Mouse (Mus musculus): ENCODE results near the gene Rassf3. TPM values are rescaled to one million over a fixed set of nuclear protein-coding genes. Genes with fewer than 3 reads are reported as not detected.

The Rassf3 gene
- polyA plus RNA-seq, 1 experiment from 2014 or later, result 6.0 TPM

DNA sequence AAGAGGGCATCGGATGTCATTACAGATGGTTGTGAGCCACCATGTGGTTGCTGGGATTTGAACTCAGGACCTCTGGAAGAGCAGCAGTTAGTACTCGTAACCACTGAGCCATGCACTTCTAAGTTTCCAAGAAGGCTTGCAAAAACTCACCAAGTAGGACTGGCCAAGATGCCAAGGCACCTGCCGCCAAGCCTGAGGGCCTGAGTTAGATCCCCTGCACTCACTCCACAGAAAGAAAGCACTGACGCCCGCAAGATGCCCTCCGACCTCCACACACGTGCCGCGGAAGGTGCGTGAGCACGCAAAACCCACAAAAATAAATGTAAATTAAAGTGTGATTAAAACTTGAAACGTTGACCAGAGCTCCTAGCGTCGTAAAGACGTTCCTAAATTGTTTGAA, 111.8 kb downstream of the Rassf3 start:
- peak overlapping the region; percentile 94 for H3K4me3 ChIP-seq (ENCODE audit: low read depth, low read length)
- H3K4me1 ChIP-seq (ENCODE audit: control insufficient read depth, insufficient read depth, low read length), result peaks cover 8% of the 10 kb centered on the region
- DNase-seq (ENCODE audit: low spot score, missing footprints) (no peak), ATAC-seq (ENCODE audit: low FRiP score) (peak; percentile 22; the same call in 1 of the 2 replicates)
- no peaks in the 10 kb centered on the region for H3K36me3 ChIP-seq (ENCODE audit: control insufficient read depth, insufficient read depth, low read length)
- peak overlapping the region; percentile 87 for H3K4me2 ChIP-seq
- no peak overlapping the region for H3K27ac ChIP-seq (ENCODE audit: low read depth, low read length)
- H3K27me3 ChIP-seq (ENCODE audit: control insufficient read depth, insufficient read depth, low read length), result no peaks in the 10 kb centered on the region
- WGBS, result 27% methylated on average over 15 of the region's 15 CpGs
- peak overlapping the region; percentile 51 for H3K9ac ChIP-seq (ENCODE audit: low read length)
- H3K9me3 ChIP-seq (ENCODE audit: control insufficient read depth, low read length), result no peaks in the 10 kb centered on the region

DNA sequence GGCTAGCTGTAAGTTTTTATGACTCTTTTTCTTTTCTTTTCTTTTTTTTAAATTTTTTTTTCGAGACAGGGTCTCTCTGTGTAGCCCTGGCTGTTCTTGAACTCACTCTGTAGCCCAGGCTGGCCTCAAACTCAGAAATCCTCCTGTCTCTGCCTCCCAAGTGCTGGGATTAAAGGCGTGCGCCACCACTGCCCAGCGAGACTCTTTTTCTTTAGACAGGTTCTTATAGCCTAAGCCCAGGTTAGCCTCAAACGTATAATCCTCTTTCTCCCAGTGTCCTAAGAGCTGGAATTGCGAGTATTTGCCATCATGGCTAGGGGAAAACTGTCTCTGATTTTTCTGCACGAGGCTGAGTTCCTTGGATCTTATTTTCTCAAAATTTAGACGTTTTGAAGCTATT, 112.9 kb downstream of the Rassf3 start:
- no peaks in the 10 kb centered on the region for H3K36me3 ChIP-seq (ENCODE audit: control insufficient read depth, insufficient read depth, low read length)
- H3K4me3 ChIP-seq (ENCODE audit: low read depth, low read length), result no peak overlapping the region
- no peak overlapping the region for H3K27ac ChIP-seq (ENCODE audit: low read depth, low read length)
- H3K9me3 ChIP-seq (ENCODE audit: control insufficient read depth, low read length), result no peaks in the 10 kb centered on the region
- no peak overlapping the region for H3K4me2 ChIP-seq
- 78% methylated on average over 8 of the region's 8 CpGs for WGBS
- no peak overlapping the region for H3K9ac ChIP-seq (ENCODE audit: low read length)
- DNase-seq (ENCODE audit: low spot score, missing footprints), result no peak
- no peaks in the 10 kb centered on the region for H3K27me3 ChIP-seq (ENCODE audit: control insufficient read depth, insufficient read depth, low read length)
- H3K4me1 ChIP-seq (ENCODE audit: control insufficient read depth, insufficient read depth, low read length), result peaks cover 8% of the 10 kb centered on the region
- ATAC-seq (ENCODE audit: low FRiP score), result no peak

DNA sequence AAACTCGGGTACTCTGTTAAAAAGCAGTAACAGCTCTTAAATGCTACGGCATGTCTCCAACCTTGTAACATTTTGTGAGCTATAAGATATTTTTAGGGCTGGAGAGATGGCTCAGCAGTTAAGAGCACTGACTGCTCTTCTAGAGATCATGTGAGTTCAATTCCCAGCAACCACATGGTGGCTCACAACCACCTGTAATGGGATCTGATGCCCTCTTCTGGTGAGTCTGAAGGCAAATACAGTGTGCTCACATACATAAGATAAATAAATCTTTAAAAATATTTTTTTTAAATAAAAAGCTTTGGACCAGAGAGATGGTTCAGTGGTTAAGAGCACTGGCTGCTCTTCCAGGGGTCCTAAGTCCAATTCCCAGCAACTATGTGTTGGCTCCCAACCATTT, 115.8 kb downstream of the Rassf3 start:
- ATAC-seq (ENCODE audit: low FRiP score) (no peak), DNase-seq (ENCODE audit: low spot score, missing footprints) (no peak)
- H3K4me2 ChIP-seq, result no peak overlapping the region
- H3K27ac ChIP-seq (ENCODE audit: low read depth, low read length), result no peak overlapping the region
- H3K9me3 ChIP-seq (ENCODE audit: control insufficient read depth, low read length), result no peaks in the 10 kb centered on the region
- no peak overlapping the region for H3K9ac ChIP-seq (ENCODE audit: low read length)
- H3K4me3 ChIP-seq (ENCODE audit: low read depth, low read length), result no peak overlapping the region
- WGBS, result 92% methylated on average over 2 of the region's 2 CpGs
- H3K4me1 ChIP-seq (ENCODE audit: control insufficient read depth, insufficient read depth, low read length), result no peaks in the 10 kb centered on the region
- H3K27me3 ChIP-seq (ENCODE audit: control insufficient read depth, insufficient read depth, low read length), result no peaks in the 10 kb centered on the region
- H3K36me3 ChIP-seq (ENCODE audit: control insufficient read depth, insufficient read depth, low read length), result no peaks in the 10 kb centered on the region

Other genes with a start within 250 kb of the Rassf3 start
- gene Tbc1d30, start 125.1 kb downstream of the Rassf3 start, polyA plus RNA-seq (2014; fragmentation: Nextera tagmentation; extraction: Ambion mirVana), result 2.8 and 3.4 TPM in 2 replicates
- 35.9 and 37.3 TPM in 2 replicates for gene Gns, start 111.3 kb downstream of the Rassf3 start, polyA plus RNA-seq (2014; fragmentation: Nextera tagmentation; extraction: Ambion mirVana)
- 34.0 and 35.7 TPM in 2 replicates for gene Tbk1, start 110.4 kb upstream of the Rassf3 start, polyA plus RNA-seq (2014; fragmentation: Nextera tagmentation; extraction: Ambion mirVana)
- gene Xpot, start 150.0 kb upstream of the Rassf3 start, polyA plus RNA-seq (2014; fragmentation: Nextera tagmentation; extraction: Ambion mirVana), result 55.5 and 68.5 TPM in 2 replicates
- gene D930020B18Rik, start 165.2 kb upstream of the Rassf3 start, polyA plus RNA-seq (2014; fragmentation: Nextera tagmentation; extraction: Ambion mirVana), result not detected in 2 replicates

Measured in midbrain, embryonic 11.5 days (tissue).